Mouse (Mus musculus) induced T-regulatory cell, adult 2 months (primary cell): ENCODE measurements around the gene Polr2i.
"Not testable (repeated sequence)": the region's sequence is repeated elsewhere in the genome, so short reads cannot be mapped to it uniquely, and the experiment has no call there.

Experiments
- DNase-seq: peaks from one replicate; pipeline ENCODE4 v3.0.0-alpha.2; 2012; ENCODE audit warnings: low read depth

Gene Polr2i

DNA sequence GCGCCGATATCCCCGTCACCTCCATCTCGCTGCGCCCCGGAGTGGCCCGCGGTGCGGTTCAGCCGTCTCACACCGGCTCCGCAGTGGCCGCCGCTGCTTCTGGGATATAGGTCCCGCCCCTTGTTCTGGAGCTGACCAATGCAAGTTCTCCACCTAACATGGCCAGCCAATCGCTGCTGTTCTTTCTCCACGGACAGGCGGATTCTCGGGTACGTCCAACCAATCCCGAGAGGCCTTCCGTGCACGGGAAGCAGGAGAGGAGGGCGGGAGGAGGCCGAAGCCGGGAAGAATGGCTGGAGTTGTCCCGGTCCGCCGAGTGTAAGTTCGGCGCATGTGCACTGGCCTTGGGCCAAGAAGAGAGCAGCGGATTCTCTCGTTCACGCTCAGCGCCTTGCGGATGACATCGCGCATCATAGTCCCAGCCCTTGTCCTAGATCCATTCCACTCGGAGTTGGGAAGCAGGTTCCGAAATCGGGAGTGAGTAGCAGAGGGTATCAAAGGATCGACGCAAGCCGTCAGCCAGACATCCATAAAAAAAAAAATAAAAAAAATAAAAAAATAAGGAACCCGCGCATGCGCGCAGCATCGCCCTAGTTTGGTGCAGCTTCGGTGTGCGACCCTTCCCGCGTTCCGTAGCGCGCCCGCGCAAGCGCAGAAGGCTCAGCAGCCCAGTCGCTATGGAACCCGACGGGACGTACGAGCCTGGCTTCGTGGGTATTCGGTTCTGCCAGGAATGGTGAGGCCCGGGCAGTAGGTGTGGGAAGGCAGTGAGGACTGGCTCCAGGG is at the start of gene Polr2i, which contains the start of gene Tbcb:
Gene Polr2i, plus strand, starts transcription at position 280 of the 786 bp plus-strand sequence.
Gene Tbcb, minus strand, starts transcription at position 604 of the 786 bp plus-strand sequence.
- peak; percentile 98 for DNase-seq

DNA sequence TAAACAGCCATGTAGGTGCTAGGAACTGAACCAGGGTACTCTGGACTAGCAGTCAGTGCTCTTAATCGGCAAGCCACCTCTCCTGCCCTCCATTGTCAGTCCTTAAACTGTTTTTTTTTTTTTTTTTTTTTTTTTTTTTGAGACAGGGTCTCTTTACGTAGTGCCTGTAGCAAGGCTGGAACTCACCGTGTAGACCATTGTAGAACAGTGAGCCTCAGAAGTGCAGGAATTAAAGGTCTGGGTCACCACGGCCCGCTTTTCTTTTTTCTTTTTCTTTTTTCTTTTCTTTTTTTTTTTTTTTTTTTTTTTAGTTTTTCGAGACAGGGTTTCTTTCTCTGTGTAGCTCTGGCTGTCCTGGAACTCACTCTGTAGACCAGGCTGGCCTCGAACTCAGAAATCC is 48.6 kb upstream of the Polr2i start:
- DNase-seq: not testable (repeated sequence)

GRCm38 (mm10) chr7:30183879-30184289 is 47.9 kb upstream of the Polr2i start, which contains the start of gene Cox7a1:
TSS of gene Cox7a1 (plus strand) at chr7:30184144.
- peak; percentile 94 for DNase-seq

DNA sequence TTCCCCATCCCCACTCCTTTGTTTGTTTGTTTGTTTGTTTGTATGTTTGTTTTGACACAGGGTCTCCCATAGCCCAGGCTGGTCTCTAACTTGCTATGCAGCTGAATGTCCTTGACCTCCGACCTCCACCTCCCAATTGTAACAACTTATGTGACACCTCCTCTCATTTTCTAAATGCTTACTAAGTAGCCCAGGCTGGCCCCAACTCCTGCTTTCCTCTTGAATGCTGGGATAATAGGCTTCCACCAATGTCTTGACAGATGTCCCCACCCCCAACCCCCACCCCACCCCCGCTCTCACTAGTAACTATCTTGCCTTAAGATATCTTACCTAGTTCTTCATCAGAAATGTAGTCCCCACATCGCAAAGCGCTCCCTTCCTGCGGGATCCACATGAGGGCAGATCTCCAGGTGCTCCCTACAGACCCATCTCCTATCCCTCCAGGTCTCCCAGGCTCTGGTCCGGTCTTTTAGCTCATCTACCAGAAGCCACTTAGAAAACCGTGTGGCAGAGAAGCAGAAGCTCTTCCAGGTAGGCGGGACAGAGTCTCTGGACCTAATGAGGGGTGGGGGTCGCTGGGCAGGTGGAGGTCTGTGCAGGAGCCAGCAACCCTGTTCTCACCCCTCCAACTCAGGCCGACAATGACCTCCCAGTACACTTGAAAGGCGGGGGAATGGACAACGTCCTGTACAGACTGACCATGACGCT is 47.0 kb upstream of the Polr2i start:
- no peak for DNase-seq

DNA sequence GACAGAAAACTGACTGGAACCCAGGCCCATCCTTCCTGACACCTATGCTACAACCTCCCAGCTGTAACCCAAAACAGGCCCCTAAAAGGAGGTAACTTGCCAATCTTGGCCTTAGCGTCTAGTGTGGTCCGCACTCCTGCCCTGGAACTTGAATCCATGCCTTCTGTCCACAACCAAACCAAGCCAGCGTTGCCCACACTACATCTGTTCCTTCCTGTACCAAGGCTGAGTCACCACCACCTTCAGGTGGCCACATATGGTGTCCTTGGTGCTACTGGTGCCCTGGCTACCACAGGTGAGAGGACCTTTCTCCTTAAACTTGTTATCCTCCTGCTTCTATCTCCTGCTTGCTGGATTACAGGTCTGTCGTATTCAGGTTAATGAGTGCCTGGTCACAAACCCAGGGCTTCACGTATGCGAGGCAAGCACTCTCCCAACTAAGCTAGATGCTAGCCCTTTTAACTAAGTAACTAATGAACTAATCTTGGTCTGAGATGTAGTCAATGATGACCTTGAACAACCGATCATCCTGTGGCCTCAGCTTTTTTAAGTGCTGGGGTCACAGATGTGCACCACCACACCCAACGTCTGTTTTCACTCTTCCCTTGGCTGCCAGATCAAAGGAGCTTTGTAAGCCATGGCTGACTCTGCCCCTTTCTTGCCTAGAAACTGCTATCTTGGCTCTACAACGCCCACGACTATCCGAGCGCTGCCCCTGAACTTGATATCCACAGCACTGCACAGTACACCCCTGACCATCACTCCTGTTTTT is 43.2 kb upstream of the Polr2i start:
- DNase-seq: no peak

DNA sequence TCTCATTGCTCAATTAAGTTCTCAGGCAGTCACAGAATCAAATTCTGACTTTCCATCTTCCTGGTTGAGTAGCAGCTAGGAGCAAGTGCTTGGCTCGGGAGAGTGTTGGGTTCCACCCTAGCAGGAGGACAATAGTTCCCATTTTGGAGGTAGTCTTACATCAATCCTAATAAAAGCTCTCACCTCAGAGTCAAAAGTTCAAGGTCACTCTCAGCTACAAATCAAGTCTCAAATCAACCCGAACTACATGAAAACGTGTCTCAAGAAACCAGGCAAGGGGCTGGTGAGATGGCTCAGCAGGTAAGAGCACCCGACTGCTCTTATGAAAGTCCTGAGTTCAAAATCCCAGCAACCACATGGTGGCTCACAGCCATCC is 42.6 kb upstream of the Polr2i start:
- DNase-seq: no peak

DNA sequence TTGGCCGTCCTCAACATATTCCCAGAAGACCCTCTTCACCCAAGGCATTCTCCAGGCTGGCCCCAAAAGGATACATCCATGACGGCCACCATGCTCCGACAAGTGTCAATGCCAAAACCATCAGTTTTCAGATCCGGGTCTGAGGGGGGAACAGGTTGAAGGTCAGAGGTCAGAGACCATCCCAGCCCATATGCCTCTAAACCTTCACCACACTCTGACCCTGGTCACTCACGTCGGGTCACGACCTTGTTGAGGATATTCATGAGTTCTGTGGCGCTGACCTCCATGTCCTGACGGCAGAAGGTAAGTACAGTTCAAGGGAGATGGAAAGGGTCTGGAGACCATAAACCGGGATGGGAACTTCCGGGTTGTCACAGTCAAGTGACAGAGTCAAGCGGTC is 39.7 kb upstream of the Polr2i start:
- DNase-seq: no peak

GRCm38 (mm10) chr7:30193013-30193412 is 38.7 kb upstream of the Polr2i start:
- DNase-seq: no peak

- peak; percentile 86 for DNase-seq
These were observed 38.1 kb upstream of the Polr2i start for GRCm38 (mm10) chr7:30193581-30194100.

DNA sequence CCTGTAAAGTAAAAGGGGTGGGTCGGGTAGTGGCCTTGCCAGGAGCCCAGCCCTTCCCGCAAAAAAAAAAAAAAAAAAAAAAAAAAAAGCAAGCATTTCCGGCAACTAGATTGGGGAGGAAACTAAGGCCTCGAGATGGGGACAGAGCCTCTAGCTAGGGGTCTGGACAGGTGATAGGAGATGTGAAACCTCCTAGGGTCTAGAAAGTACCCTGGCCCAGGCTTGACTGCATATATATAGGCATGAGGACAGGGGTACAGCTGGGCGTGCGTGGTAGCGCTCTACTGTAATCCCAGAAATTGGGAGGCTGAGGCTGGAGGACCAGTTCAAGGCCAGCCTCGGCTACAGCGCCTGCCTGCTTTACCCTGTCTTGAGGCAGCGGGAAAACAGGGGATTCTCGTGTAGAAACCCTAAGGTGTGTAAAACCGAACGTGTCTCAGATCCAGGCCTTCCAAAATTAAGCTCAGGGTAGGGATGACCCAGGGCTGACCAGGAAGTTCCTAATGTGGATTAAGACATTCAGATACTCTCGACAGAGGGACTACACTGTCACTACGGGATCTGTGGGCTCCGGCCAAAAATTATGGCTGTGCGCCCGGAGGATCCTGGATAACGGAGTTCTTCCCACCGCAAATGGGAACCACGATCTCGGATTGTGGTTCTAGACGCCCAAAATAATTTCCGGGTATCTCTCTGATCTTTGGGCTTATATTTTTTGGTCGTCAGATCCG is 37.5 kb upstream of the Polr2i start:
- peak; percentile 71 for DNase-seq

GRCm38 (mm10) chr7:30194884-30195283 is 36.9 kb upstream of the Polr2i start:
- DNase-seq: peak; percentile 97

- DNase-seq: no peak
These were observed 36.3 kb upstream of the Polr2i start for GRCm38 (mm10) chr7:30195461-30195860.

- no peak for DNase-seq
These were observed 35.6 kb upstream of the Polr2i start for GRCm38 (mm10) chr7:30196171-30196570.

GRCm38 (mm10) chr7:30197592-30198129 is 34.1 kb upstream of the Polr2i start:
- DNase-seq: no peak

DNA sequence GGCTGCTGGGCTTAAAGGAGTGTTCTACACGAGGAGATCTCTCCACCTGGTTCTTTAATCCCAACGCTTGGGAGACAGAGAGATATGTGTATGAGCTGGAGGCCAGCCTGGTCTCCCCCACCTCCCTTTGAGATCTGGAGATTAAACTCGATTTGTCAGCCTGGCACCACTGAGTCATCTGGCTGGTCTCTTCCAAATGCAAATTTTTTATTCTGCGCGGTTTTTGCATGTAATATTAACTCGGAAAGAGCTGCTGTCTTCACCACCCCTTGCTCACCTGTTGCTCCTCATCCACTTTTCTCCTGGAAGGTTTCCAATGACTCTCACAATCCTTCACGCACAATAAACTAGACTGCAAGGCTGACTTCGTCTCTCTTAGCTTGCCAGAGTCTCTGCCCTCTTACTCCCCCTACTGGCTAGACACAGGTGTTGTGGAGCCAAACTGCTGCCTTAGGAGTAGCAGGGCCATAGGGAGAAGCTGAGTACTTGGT is 33.2 kb upstream of the Polr2i start, which contains the start of gene Capns1:
Gene Capns1, minus strand, starts transcription at position 331 of the 491 bp plus-strand sequence.
- DNase-seq: peak; percentile 91

DNA sequence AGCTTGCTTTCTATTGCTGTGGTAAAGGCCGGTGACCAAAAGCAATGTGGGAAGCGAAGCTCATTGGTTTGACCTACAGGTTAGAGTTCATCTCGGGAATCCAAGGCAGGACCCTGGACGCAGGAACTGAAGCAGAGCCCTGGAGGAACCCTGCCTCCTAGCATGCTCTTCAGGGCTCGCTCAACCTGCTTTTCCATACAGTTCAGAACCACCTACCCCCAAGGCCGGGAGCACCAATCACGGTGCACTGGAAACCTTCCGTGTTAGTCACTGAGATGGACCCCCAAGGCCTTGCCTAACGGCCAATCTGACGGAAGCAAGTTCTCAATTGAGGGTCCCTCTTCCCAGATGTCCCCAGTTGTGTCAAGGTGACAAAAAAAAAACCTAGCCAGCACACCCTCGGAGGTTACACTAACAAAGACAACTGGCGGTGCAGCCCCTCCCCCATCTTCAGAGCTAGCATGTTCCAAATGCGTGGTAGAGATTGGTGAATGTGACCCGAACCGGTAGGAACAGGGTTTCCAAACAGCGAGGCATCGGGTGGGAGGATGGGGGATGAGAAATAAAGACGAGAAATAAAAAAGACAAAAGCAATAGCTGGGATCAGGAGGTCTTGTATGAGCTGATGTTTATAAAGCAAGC is 32.1 kb upstream of the Polr2i start:
- DNase-seq: no peak

GRCm38 (mm10) chr7:30200200-30200599 is 31.5 kb upstream of the Polr2i start:
- DNase-seq: no peak

DNA sequence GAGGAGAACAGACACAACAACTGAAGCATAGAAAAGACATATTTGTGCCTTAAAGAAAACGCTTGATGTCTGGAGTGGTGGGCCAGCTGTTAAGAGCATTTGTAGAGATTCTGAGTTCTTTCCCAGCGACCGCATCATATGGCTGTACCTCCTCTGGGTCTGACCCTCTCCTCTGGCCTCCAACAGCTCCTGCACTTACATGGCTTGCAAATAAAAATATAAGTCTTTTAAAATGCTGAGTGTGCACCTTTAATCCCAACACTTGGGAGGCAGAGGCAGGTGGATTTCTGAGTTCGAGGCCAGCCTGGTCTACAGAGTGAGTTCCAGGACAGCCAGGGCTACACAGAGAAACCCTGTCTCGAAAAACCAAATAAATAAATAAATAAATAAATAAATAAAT is 31.1 kb upstream of the Polr2i start:
- not testable (repeated sequence) for DNase-seq

GRCm38 (mm10) chr7:30202895-30203690 is 28.7 kb upstream of the Polr2i start:
- DNase-seq: no peak

- no peak for DNase-seq
These were observed 27.4 kb upstream of the Polr2i start for GRCm38 (mm10) chr7:30204380-30204779.
